Mouse (Mus musculus): ENCODE results near the gene 4930451I11Rik. TPM values are rescaled to one million over a fixed set of nuclear protein-coding genes. Genes with fewer than 3 reads are reported as not detected.

4930451I11Rik gene
- polyA plus RNA-seq, 2 experiments: not detected

GRCm38 (mm10) chr7:126789141-126789540, 42.3 kb downstream of the 4930451I11Rik start:
- H3K27ac ChIP-seq (replicated peaks; ENCODE audit: low read depth, low read length): no peak overlapping the region
- WGBS: 90% methylated on average over 4 of the region's 4 CpGs
- no peaks in the 10 kb centered on the region for H3K27me3 ChIP-seq (ENCODE audit: control insufficient read depth, insufficient read depth, low read length)
- no peak overlapping the region for H3K4me2 ChIP-seq (replicated peaks; ENCODE audit: low read depth, low read length, severe bottlenecking)
- H3K36me3 ChIP-seq (ENCODE audit: control insufficient read depth, insufficient read depth, low read length): peaks cover 65% of the 10 kb centered on the region
- no peaks in the 10 kb centered on the region for H3K9me3 ChIP-seq (ENCODE audit: control insufficient read depth, low read length)
- H3K9ac ChIP-seq (ENCODE audit: low read depth, low read length, severe bottlenecking): no peak overlapping the region
- no peak for TF ChIP-seq POLR2A (IDR thresholded peaks at IDR 0.05; ENCODE audit: borderline replicate concordance, extremely low read depth, insufficient read depth, insufficient read length)
- H3K4me3 ChIP-seq (replicated peaks; ENCODE audit: low read length): no peak overlapping the region
- peaks cover 10% of the 10 kb centered on the region; the same call in 1 of the 2 replicates for H3K4me1 ChIP-seq (ENCODE audit: control insufficient read depth, insufficient read depth, low read length)
- DNase-seq (ENCODE audit: low spot score) (no peak), ATAC-seq (ENCODE audit: low FRiP score, low read depth) (no peak)

GRCm38 (mm10) chr7:126786142-126786541, 45.3 kb downstream of the 4930451I11Rik start:
- Histone ChIP-seq H3K4me2 (replicated peaks; ENCODE audit: low read depth, low read length, severe bottlenecking) (no peak overlapping the region), H3K36me3 (ENCODE audit: control insufficient read depth, insufficient read depth, low read length) (peaks cover 66% of the 10 kb centered on the region), H3K27me3 (ENCODE audit: control insufficient read depth, insufficient read depth, low read length) (no peaks in the 10 kb centered on the region), H3K4me3 (replicated peaks; ENCODE audit: low read length) (no peak overlapping the region), H3K4me1 (ENCODE audit: control insufficient read depth, insufficient read depth, low read length) (peaks cover 10% of the 10 kb centered on the region), H3K9me3 (ENCODE audit: control insufficient read depth, low read length) (no peaks in the 10 kb centered on the region), H3K9ac (ENCODE audit: low read depth, low read length, severe bottlenecking) (no peak overlapping the region), H3K27ac (replicated peaks; ENCODE audit: low read depth, low read length) (no peak overlapping the region)
- WGBS: 82% methylated on average over 14 of the region's 14 CpGs
- ATAC-seq (ENCODE audit: low FRiP score, low read depth) (no peak), DNase-seq (ENCODE audit: low spot score) (no peak)
- TF ChIP-seq POLR2A (IDR thresholded peaks at IDR 0.05; ENCODE audit: borderline replicate concordance, extremely low read depth, insufficient read depth, insufficient read length): no peak

- H3K4me2 ChIP-seq (replicated peaks; ENCODE audit: low read depth, low read length, severe bottlenecking): no peak overlapping the region
- H3K9ac ChIP-seq (ENCODE audit: low read depth, low read length, severe bottlenecking): no peak overlapping the region
- DNase-seq (ENCODE audit: low spot score) (no peak), ATAC-seq (ENCODE audit: low FRiP score, low read depth) (no peak)
- peaks cover 63% of the 10 kb centered on the region for H3K36me3 ChIP-seq (ENCODE audit: control insufficient read depth, insufficient read depth, low read length)
- H3K27ac ChIP-seq (replicated peaks; ENCODE audit: low read depth, low read length): no peak overlapping the region
- H3K4me3 ChIP-seq (replicated peaks; ENCODE audit: low read length): no peak overlapping the region
- H3K27me3 ChIP-seq (ENCODE audit: control insufficient read depth, insufficient read depth, low read length): no peaks in the 10 kb centered on the region
- 53% methylated on average over 4 of the region's 4 CpGs for WGBS
- no peaks in the 10 kb centered on the region for H3K9me3 ChIP-seq (ENCODE audit: control insufficient read depth, low read length)
- no peak for TF ChIP-seq POLR2A (IDR thresholded peaks at IDR 0.05; ENCODE audit: borderline replicate concordance, extremely low read depth, insufficient read depth, insufficient read length)
- H3K4me1 ChIP-seq (ENCODE audit: control insufficient read depth, insufficient read depth, low read length): peaks cover 14% of the 10 kb centered on the region
Measured at GRCm38 (mm10) chr7:126785056-126785455, 46.4 kb downstream of the 4930451I11Rik start.

- H3K4me3 ChIP-seq (replicated peaks; ENCODE audit: low read length): no peak overlapping the region
- no peak overlapping the region for H3K27ac ChIP-seq (replicated peaks; ENCODE audit: low read depth, low read length)
- peaks cover 57% of the 10 kb centered on the region for H3K36me3 ChIP-seq (ENCODE audit: control insufficient read depth, insufficient read depth, low read length)
- H3K27me3 ChIP-seq (ENCODE audit: control insufficient read depth, insufficient read depth, low read length): no peaks in the 10 kb centered on the region
- WGBS: 74% methylated on average over 7 of the region's 7 CpGs
- H3K4me1 ChIP-seq (ENCODE audit: control insufficient read depth, insufficient read depth, low read length): peaks cover 19% of the 10 kb centered on the region
- no peak overlapping the region for H3K9ac ChIP-seq (ENCODE audit: low read depth, low read length, severe bottlenecking)
- no peak overlapping the region for H3K4me2 ChIP-seq (replicated peaks; ENCODE audit: low read depth, low read length, severe bottlenecking)
- no peaks in the 10 kb centered on the region for H3K9me3 ChIP-seq (ENCODE audit: control insufficient read depth, low read length)
- ATAC-seq (ENCODE audit: low FRiP score, low read depth) (no peak), DNase-seq (ENCODE audit: low spot score) (no peak)
- no peak for TF ChIP-seq POLR2A (IDR thresholded peaks at IDR 0.05; ENCODE audit: borderline replicate concordance, extremely low read depth, insufficient read depth, insufficient read length)
Measured at GRCm38 (mm10) chr7:126784469-126784868, 47.0 kb downstream of the 4930451I11Rik start.

- H3K27ac ChIP-seq (replicated peaks; ENCODE audit: low read depth, low read length): no peak overlapping the region
- H3K4me1 ChIP-seq (ENCODE audit: control insufficient read depth, insufficient read depth, low read length): peaks cover 21% of the 10 kb centered on the region
- no peak for DNase-seq (ENCODE audit: low spot score)
- no peaks in the 10 kb centered on the region for H3K27me3 ChIP-seq (ENCODE audit: control insufficient read depth, insufficient read depth, low read length)
- no peak overlapping the region for H3K4me2 ChIP-seq (replicated peaks; ENCODE audit: low read depth, low read length, severe bottlenecking)
- 75% methylated on average over 13 of the region's 13 CpGs for WGBS
- peaks cover 47% of the 10 kb centered on the region for H3K36me3 ChIP-seq (ENCODE audit: control insufficient read depth, insufficient read depth, low read length)
- no peaks in the 10 kb centered on the region for H3K9me3 ChIP-seq (ENCODE audit: control insufficient read depth, low read length)
- H3K9ac ChIP-seq (ENCODE audit: low read depth, low read length, severe bottlenecking): no peak overlapping the region
- no peak overlapping the region for H3K4me3 ChIP-seq (replicated peaks; ENCODE audit: low read length)
- no peak for TF ChIP-seq POLR2A (IDR thresholded peaks at IDR 0.05; ENCODE audit: borderline replicate concordance, extremely low read depth, insufficient read depth, insufficient read length)
- ATAC-seq (ENCODE audit: low FRiP score, low read depth): no peak
Measured at GRCm38 (mm10) chr7:126782693-126783092, 48.7 kb downstream of the 4930451I11Rik start.

Data from limb, embryonic 14.5 days (tissue).